Mouse (Mus musculus) megakaryocyte, embryonic 14.5 days (primary cell): ENCODE data around the gene Gm20388.

Experiments used
- FLI1 ChIP-seq: IDR thresholded peaks from 2 replicates; pipeline ENCODE4 v1.6.1; 2012; ENCODE audit warnings: low read length, inconsistent platforms, mixed read lengths
- GATA1 ChIP-seq: IDR thresholded peaks from 3 replicates; pipeline ENCODE4 v1.6.1; 2012; ENCODE audit warnings: mixed read lengths, low read length, inconsistent platforms, borderline replicate concordance

- TF ChIP-seq FLI1, result no peak
- TF ChIP-seq GATA1, result no peak
These were observed 3980.6 kb downstream of the Gm20388 start for GRCm38 (mm10) chr8:123891271-123891670.
